Mouse (Mus musculus): Measurements from ENCODE around the gene Rbm4.

DNA sequence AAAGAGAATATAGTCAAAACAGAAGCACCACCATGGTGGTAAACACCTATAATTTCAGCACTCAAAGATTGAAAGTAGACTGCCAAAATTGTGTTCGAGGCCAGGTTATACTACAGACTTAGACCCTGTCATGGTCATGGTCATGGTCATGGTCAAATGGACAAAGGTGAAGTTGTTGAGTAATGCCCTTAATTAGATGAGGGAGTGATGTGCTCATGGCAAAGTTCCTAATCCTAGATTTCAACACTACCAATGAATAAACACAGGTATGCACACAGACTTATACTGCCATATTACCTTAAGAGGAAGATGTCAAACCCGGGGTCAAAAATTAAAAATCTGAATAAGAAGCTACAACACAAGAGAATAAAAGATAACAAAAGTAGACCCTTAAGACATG is 7.4 kb downstream of the Rbm4 start:
- no peak for TF ChIP-seq POLR2A (IDR thresholded peaks at IDR 0.05; ENCODE audit: borderline replicate concordance, extremely low read depth, insufficient read depth, insufficient read length, poor library complexity, severe bottlenecking)
- no peak for TF ChIP-seq CTCF (IDR thresholded peaks at IDR 0.05; ENCODE audit: borderline replicate concordance, extremely low read depth, insufficient read depth, insufficient read length)

All from brain, embryonic 14.5 days (tissue).